Mouse (Mus musculus) cerebellum, postnatal 14 days (tissue): Measurements from ENCODE around the gene Entpd3.

Source experiments
- DNase-seq, 2 experiments: peaks; one replicate each; pipeline ENCODE4 v3.0.0; 2021; ENCODE audit warnings: mixed read lengths in 2 of 2

Entpd3 gene

GRCm38 (mm10) chr9:120541411-120541810 lies 1.8 kb downstream of the Entpd3 start:
- no peak for DNase-seq

GRCm38 (mm10) chr9:120542241-120542640 lies 2.6 kb downstream of the Entpd3 start:
- DNase-seq = no peak

GRCm38 (mm10) chr9:120545994-120546393 lies 6.4 kb downstream of the Entpd3 start:
- no peak for DNase-seq

GRCm38 (mm10) chr9:120546482-120546881 lies 6.9 kb downstream of the Entpd3 start:
- DNase-seq = no peak

GRCm38 (mm10) chr9:120547026-120547668 lies 7.5 kb downstream of the Entpd3 start:
- no peak for DNase-seq

GRCm38 (mm10) chr9:120550778-120551177 lies 11.2 kb downstream of the Entpd3 start:
- DNase-seq = no peak

- no peak for DNase-seq
Observed at GRCm38 (mm10) chr9:120563590-120563989, 24.0 kb downstream of the Entpd3 start.

- no peak for DNase-seq
Observed at GRCm38 (mm10) chr9:120564247-120564646, 24.6 kb downstream of the Entpd3 start.

- DNase-seq = no peak
Observed at GRCm38 (mm10) chr9:120566384-120566783, 26.8 kb downstream of the Entpd3 start.

GRCm38 (mm10) chr9:120568917-120569316 lies 29.3 kb downstream of the Entpd3 start:
- no peak for DNase-seq

GRCm38 (mm10) chr9:120569721-120570333 lies 30.2 kb downstream of the Entpd3 start:
- DNase-seq = peak; percentile 61 to 79

GRCm38 (mm10) chr9:120570334-120570725 lies 30.7 kb downstream of the Entpd3 start:
- no peak for DNase-seq

GRCm38 (mm10) chr9:120570741-120571592 lies 31.3 kb downstream of the Entpd3 start, which contains the start of gene Rpl14:
Gene Rpl14, plus strand, starts transcription at chr9:120571444.
- peak; percentile 99 for DNase-seq

GRCm38 (mm10) chr9:120571593-120572385 lies 32.2 kb downstream of the Entpd3 start:
- DNase-seq = no peak

GRCm38 (mm10) chr9:120575748-120576661 lies 36.4 kb downstream of the Entpd3 start:
- DNase-seq = peak in 1 of 2 experiments; percentile 22

- no peak for DNase-seq
Observed at GRCm38 (mm10) chr9:120576662-120577013, 37.0 kb downstream of the Entpd3 start.

- peak; percentile 85 to 88 for DNase-seq
Observed at GRCm38 (mm10) chr9:120577133-120577651, 37.6 kb downstream of the Entpd3 start.

- no peak for DNase-seq
Observed at GRCm38 (mm10) chr9:120577706-120578405, 38.2 kb downstream of the Entpd3 start.

- no peak for DNase-seq
Observed at GRCm38 (mm10) chr9:120578701-120579100, 39.1 kb downstream of the Entpd3 start.

GRCm38 (mm10) chr9:120579808-120580207 lies 40.2 kb downstream of the Entpd3 start:
- DNase-seq = no peak
